Mouse (Mus musculus): ENCODE data around the gene Rfwd3. TPM values are rescaled to one million over a fixed set of nuclear protein-coding genes. Genes with fewer than 3 reads are reported as not detected.
A peak's percentile ranks its signal among the peaks of the same experiment; 100 is the strongest.

The Rfwd3 gene
- total and polyA plus RNA-seq, 3 experiments: 53.1 to 64.5 (median 63.6) TPM

DNA sequence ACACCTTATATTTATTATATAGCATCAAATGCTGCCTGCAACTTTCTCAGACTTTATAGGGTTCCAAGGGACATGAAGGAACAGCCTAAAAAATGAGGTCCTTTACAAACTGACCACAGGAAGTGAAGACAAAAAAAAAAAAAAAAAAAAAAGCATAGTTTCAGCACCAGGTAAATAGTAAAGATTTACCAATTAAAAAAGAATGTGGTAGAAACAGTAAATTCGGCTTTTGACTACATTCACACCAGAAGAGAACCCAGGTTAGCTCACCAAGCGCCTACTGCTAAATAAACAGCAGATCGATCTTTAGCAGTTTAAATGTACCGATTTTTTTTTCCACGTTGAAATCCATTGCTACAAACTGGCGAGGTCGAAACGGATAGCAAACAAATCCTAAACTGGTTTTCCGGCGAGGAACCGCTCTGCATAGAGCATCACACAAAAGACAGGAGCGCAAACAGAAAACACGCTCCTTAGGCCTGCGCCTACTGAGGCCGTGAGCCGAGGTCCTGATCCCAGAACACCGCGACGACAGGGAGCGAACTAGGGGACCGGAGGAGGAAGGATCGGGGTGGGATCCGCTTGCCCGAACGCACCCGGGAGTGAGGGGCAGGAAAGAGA lies 41.9 kb downstream of the Rfwd3 start:
- peak overlapping the region; percentile 86 to 90 (median 87) for H3K4me3 ChIP-seq (replicated peaks in 1 of 3; ENCODE audit: low read depth in 2 of 3, low read length in 2 of 3, poor library complexity in 1 of 3)
- H3K27me3 ChIP-seq (replicated peaks): no peaks in the 10 kb centered on the region
- no peak for TF ChIP-seq E2F4 (IDR thresholded peaks at IDR 0.05; ENCODE audit: insufficient replicate concordance, low read depth, low read length)
- no peak for TF ChIP-seq UBTF (IDR thresholded peaks at IDR 0.05; ENCODE audit: low read depth, low read length)
- 0 out of 2 replicates have a peak, but pooled peaks have one; percentile 25 for TF ChIP-seq TBP (conservative IDR thresholded peaks at IDR 0.05; ENCODE audit: low read depth, low read length)
- TF ChIP-seq MXI1 (IDR thresholded peaks at IDR 0.05; ENCODE audit: low read depth, low read length): no peak
- TF ChIP-seq POLR2A (IDR thresholded peaks at IDR 0.05; ENCODE audit: low read depth, low read length): no peak
- no peak for TF ChIP-seq MAZ (IDR thresholded peaks at IDR 0.05; ENCODE audit: low read depth, low read length)
- TF ChIP-seq SIN3A (IDR thresholded peaks at IDR 0.05; ENCODE audit: low read length): peak; percentile 44; the same call in 1 of the 2 replicates
- no peak for TF ChIP-seq ZMIZ1 (IDR thresholded peaks at IDR 0.05; ENCODE audit: low read depth, low read length)
- TF ChIP-seq SMC3 (IDR thresholded peaks at IDR 0.05; ENCODE audit: low read depth, low read length): no peak
- no peak for TF ChIP-seq JUND (conservative IDR thresholded peaks at IDR 0.05; ENCODE audit: low read depth, low read length)
- no peak for TF ChIP-seq ZC3H11A (IDR thresholded peaks at IDR 0.05; ENCODE audit: low read depth, low read length)
- peak; percentile 90 for TF ChIP-seq ZNF384 (IDR thresholded peaks at IDR 0.05; ENCODE audit: low read depth, low read length)
- H3K9ac ChIP-seq (ENCODE audit: insufficient read depth, low read depth): peak overlapping the region; percentile 76
- H3K4me2 ChIP-seq (ENCODE audit: insufficient read depth, low read depth, poor library complexity, severe bottlenecking): peak overlapping the region; percentile 86
- dilution Hi-C loops (cut with MboI; ENCODE audit: extremely low pct_ligation_motif_present, extremely low pct_unique_long_range_greater_than_20kb, low sequenced_read_pairs): no loop called here
- peaks cover 23% of the 10 kb centered on the region for H3K79me2 ChIP-seq (replicated peaks; ENCODE audit: control insufficient read depth, extremely low read depth, insufficient read depth, poor library complexity, severe bottlenecking)
- peak; percentile 33 for DNase-seq (ENCODE audit: extremely low read depth)
- H3K36me3 ChIP-seq (replicated peaks in 1 of 2; ENCODE audit: control insufficient read depth in 1 of 2, insufficient read depth in 1 of 2, low read length in 1 of 2): peaks cover 0 to 14% of the 10 kb centered on the region in 2 experiments
- H3K9me3 ChIP-seq (replicated peaks; ENCODE audit: low read length): no peaks in the 10 kb centered on the region
- peak overlapping the region; percentile 76 for H3K27ac ChIP-seq (ENCODE audit: insufficient read depth, low read depth)
- in situ Hi-C loops (cut with MboI; ENCODE audit: low pct_ligation_motif_present, low pct_unique_long_range_greater_than_20kb, low sequenced_read_pairs): no loop called here
- H3K4me1 ChIP-seq (ENCODE audit: control insufficient read depth in 1 of 2, insufficient read depth in 2 of 2): peaks cover 0 to 16% of the 10 kb centered on the region in 2 experiments; a peak in 2 of 4 replicates

GRCm38 (mm10) chr8:111252487-111253112 lies 47.4 kb downstream of the Rfwd3 start:
- Histone ChIP-seq H3K27me3 (replicated peaks) (no peaks in the 10 kb centered on the region), H3K9me3 (replicated peaks; ENCODE audit: low read length) (no peaks in the 10 kb centered on the region), H3K4me1 (ENCODE audit: control insufficient read depth in 1 of 2, insufficient read depth in 2 of 2) (peaks cover 0 to 17% of the 10 kb centered on the region in 2 experiments; a peak in 2 of 4 replicates), H3K4me3 (replicated peaks in 1 of 3; ENCODE audit: low read depth in 2 of 3, low read length in 2 of 3, poor library complexity in 1 of 3) (no peak overlapping the region), H3K79me2 (replicated peaks; ENCODE audit: control insufficient read depth, extremely low read depth, insufficient read depth, poor library complexity, severe bottlenecking) (peaks cover 37% of the 10 kb centered on the region), H3K27ac (ENCODE audit: insufficient read depth, low read depth) (no peak overlapping the region), H3K36me3 (replicated peaks in 1 of 2; ENCODE audit: control insufficient read depth in 1 of 2, insufficient read depth in 1 of 2, low read length in 1 of 2) (peaks cover 0 to 17% of the 10 kb centered on the region in 2 experiments), H3K4me2 (ENCODE audit: insufficient read depth, low read depth, poor library complexity, severe bottlenecking) (no peak overlapping the region), H3K9ac (ENCODE audit: insufficient read depth, low read depth) (no peak overlapping the region)
- TF ChIP-seq JUN (IDR thresholded peaks at IDR 0.05; ENCODE audit: insufficient read depth, low read depth, low read length): no peak
- no peak for TF ChIP-seq MYC (IDR thresholded peaks at IDR 0.05; ENCODE audit: low read depth, low read length)
- no peak for TF ChIP-seq POLR2A (IDR thresholded peaks at IDR 0.05; ENCODE audit: low read depth, low read length)
- TF ChIP-seq ELF1 (IDR thresholded peaks at IDR 0.05; ENCODE audit: low read depth, low read length): no peak
- TF ChIP-seq CHD1 (IDR thresholded peaks at IDR 0.05; ENCODE audit: low read depth, low read length): no peak
- no peak for TF ChIP-seq BHLHE40 (IDR thresholded peaks at IDR 0.05; ENCODE audit: low read depth, low read length)
- TF ChIP-seq MXI1 (IDR thresholded peaks at IDR 0.05; ENCODE audit: low read depth, low read length): no peak
- no peak for TF ChIP-seq POLR2AphosphoS2 (IDR thresholded peaks at IDR 0.05; ENCODE audit: low read depth, low read length)
- TF ChIP-seq MAX (IDR thresholded peaks at IDR 0.05; ENCODE audit: low read length): no peak
- TF ChIP-seq TCF12 (IDR thresholded peaks at IDR 0.05; ENCODE audit: low read depth, low read length): no peak
- no peak for TF ChIP-seq ZC3H11A (IDR thresholded peaks at IDR 0.05; ENCODE audit: low read depth, low read length)
- no peak for TF ChIP-seq UBTF (IDR thresholded peaks at IDR 0.05; ENCODE audit: low read depth, low read length)
- no peak for DNase-seq (ENCODE audit: extremely low read depth)
- dilution Hi-C loops (cut with MboI; ENCODE audit: extremely low pct_ligation_motif_present, extremely low pct_unique_long_range_greater_than_20kb, low sequenced_read_pairs): no loop called here
- in situ Hi-C loops (cut with MboI; ENCODE audit: low pct_ligation_motif_present, low pct_unique_long_range_greater_than_20kb, low sequenced_read_pairs): no loop called here
